Mouse (Mus musculus) bone marrow macrophage, adult 2 months (primary cell): ENCODE results near the gene Cyp8b1. TPM values are rescaled to one million over a fixed set of nuclear protein-coding genes. Genes with fewer than 3 reads are reported as not detected.

Experiments
- H3K27ac ChIP-seq: 2 replicates; pipeline ENCODE4 v1.5.1; 2012; ENCODE audit warnings: low read depth, low read length; ENCODE audit not compliant: insufficient read depth
- H3K4me1 ChIP-seq: 2 replicates; pipeline ENCODE4 v1.6.1; 2012; ENCODE audit warnings: low read length; ENCODE audit not compliant: control insufficient read depth, insufficient read depth
- H3K4me3 ChIP-seq: 2 replicates; pipeline ENCODE4 v1.5.1; 2012; ENCODE audit warnings: mild to moderate bottlenecking, low read length, moderate library complexity; ENCODE audit not compliant: insufficient read depth
- CTCF ChIP-seq: IDR thresholded peaks from 2 replicates; pipeline ENCODE4 v1.5.1; 2012; ENCODE audit warnings: low read depth, mild to moderate bottlenecking, low read length, moderate library complexity
- POLR2A ChIP-seq: IDR thresholded peaks from 2 replicates; pipeline ENCODE4 v1.6.1; 2012; ENCODE audit warnings: mild to moderate bottlenecking, low read depth, low read length, borderline replicate concordance
- polyA plus RNA-seq: library from polyadenylated mRNA; stranded (reverse); fragments of >200 nt; gene quantifications from 2 replicates; pipeline ENCODE4 v1.2.4, GENCODE M21; 2012; ENCODE audit not compliant: missing spikeins, insufficient read depth, insufficient read length

Gene Cyp8b1
- polyA plus RNA-seq, 1 experiment, result not detected

DNA sequence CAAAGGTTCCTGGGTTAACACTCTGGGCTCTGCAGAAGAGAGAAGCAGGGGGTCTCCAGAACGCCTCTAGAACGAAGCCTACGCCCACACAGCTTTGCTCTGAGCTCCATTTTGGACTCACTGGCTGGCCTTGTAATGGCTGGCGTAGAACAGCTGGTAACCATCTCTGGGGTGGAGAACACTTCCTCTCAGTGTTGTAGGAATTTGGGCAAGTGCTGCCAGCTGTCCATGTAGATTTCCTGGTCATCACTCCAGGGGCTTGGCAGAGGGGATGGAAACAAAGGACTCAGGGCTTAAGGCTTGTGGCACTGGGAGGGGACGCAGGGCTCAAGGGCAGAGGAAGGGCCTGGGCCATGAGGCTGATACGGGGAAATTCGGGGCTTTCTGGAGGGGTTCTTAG, 21.7 kb downstream of the Cyp8b1 start:
- Histone ChIP-seq H3K4me1 (no peaks in the 10 kb centered on the region), H3K4me3 (no peak overlapping the region), H3K27ac (no peak overlapping the region)
- TF ChIP-seq POLR2A (no peak), CTCF (no peak)

DNA sequence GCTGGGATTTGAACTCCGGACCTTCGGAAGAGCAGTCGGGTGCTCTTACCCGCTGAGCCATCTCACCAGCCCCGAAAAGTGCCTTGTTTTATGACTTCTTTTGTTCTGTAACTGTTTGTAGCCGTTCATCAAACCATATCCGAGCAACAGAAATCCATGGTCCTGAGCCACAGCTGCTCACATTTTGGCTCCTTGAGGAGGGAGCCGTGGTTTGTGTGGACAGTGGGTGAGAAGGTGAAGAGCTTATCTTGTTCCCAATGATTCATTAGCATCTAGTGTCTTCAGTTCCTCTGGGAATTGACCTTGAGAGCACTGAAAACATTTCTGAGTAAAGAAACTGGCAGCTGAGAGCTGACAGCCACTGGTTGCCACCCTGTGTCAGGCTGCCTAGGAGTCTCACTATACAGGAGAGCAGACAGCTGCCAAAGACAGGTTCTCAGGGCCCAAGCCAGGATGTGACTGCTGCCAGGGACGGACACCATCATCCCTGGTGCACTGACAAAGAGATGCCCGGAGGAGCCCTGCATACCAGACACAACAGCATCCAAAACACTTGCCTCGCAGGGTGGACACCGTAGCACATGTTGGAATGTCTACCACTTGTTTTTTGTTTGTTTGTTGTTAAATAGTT, 23.9 kb downstream of the Cyp8b1 start:
- Histone ChIP-seq H3K4me3 (no peak overlapping the region), H3K4me1 (no peaks in the 10 kb centered on the region), H3K27ac (no peak overlapping the region)
- TF ChIP-seq POLR2A (no peak), CTCF (no peak)

- no peak for TF ChIP-seq POLR2A
- TF ChIP-seq CTCF, result no peak
- Histone ChIP-seq H3K27ac (no peak overlapping the region), H3K4me3 (no peak overlapping the region), H3K4me1 (no peaks in the 10 kb centered on the region)
Measured at GRCm38 (mm10) chr9:121891301-121891700, 24.8 kb downstream of the Cyp8b1 start.

DNA sequence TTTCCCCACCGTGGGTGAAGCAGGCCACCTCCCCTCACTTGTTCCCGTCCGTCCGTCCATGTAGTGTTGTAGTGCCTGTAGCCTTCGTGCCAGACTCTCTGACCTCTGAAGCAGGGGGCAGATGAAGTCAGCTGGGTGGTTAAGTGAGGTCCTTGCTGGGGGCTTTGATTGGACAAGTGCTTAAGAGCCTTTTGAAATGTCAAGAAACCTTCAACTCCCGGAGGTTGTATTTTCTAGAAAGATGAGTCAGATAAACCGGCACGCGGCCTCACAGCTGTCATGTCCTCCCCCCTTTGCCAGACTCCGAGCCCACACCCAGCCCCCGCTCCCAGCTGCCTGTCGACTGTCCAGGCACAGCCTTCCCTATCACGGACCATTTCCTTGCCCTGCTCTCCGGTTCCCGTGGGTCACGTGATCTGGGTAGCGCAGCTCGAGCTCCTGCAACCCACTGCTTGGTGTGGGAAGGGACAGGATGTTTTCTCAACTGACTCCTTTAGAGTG, 25.6 kb downstream of the Cyp8b1 start:
- H3K4me3 ChIP-seq, result no peak overlapping the region

DNA sequence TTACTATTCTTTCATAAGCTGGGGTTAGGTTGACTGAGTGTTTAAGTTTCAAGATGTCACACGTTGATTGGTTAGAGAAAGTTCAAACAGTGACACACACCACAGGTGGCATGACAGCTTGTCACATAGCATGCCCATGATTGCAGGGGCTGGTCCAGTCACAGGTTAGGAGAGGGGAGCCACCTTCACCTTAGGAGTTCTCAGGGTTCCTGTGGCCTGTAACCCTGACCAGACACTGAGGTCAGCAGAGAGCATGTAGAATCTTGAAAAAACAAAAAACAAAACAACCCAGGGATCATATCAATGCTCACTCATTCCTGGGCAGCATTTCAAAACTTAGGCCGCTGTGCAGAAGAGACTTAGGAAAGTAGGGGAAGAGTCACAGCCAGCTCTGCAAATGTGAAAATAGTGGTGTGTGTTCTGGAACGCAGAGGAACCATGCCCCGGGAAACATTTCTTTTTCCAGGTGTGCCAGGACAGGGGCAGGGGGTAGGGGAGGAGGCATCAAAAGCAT, 26.1 kb downstream of the Cyp8b1 start:
- H3K4me3 ChIP-seq, result no peak overlapping the region
- TF ChIP-seq CTCF (no peak), POLR2A (no peak)
- H3K27ac ChIP-seq, result no peak overlapping the region
- no peaks in the 10 kb centered on the region for H3K4me1 ChIP-seq

More for the DNA sequence above, 25.6 kb downstream of the Cyp8b1 start:
- TF ChIP-seq POLR2A (no peak), CTCF (no peak)
- no peak overlapping the region for H3K27ac ChIP-seq
- H3K4me1 ChIP-seq, result no peaks in the 10 kb centered on the region

GRCm38 (mm10) chr9:121882015-121882457, 34.1 kb downstream of the Cyp8b1 start:
- Histone ChIP-seq H3K4me3 (no peak overlapping the region), H3K4me1 (no peaks in the 10 kb centered on the region), H3K27ac (no peak overlapping the region)
- TF ChIP-seq CTCF, result no peak

DNA sequence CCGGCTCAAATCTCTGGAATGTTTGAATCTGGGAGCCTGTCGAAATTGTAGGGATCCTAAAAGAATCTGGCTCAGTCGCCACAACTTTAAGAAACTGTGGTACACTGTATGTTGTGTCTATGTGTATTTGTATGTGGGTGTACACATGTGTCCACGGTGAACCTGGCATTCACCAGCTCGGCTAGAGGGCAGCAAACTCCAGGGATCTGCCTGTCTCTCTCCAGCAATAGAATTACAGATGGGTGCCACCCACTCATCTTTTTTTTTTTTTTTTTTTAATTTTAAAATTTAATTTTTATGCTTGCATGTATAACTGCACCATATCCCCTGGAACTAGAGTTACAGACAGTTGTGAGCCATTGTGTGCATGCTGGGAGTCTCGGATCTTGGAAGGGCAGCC, 34.8 kb downstream of the Cyp8b1 start:
- TF ChIP-seq POLR2A, result no peak
- no peak for TF ChIP-seq CTCF
- no peak overlapping the region for H3K27ac ChIP-seq
- H3K4me1 ChIP-seq, result no peaks in the 10 kb centered on the region
- H3K4me3 ChIP-seq, result no peak overlapping the region

GRCm38 (mm10) chr9:121880840-121881239, 35.3 kb downstream of the Cyp8b1 start:
- Histone ChIP-seq H3K27ac (no peak overlapping the region), H3K4me3 (no peak overlapping the region), H3K4me1 (no peaks in the 10 kb centered on the region)
- no peak for TF ChIP-seq POLR2A
- TF ChIP-seq CTCF, result peak; percentile 62

DNA sequence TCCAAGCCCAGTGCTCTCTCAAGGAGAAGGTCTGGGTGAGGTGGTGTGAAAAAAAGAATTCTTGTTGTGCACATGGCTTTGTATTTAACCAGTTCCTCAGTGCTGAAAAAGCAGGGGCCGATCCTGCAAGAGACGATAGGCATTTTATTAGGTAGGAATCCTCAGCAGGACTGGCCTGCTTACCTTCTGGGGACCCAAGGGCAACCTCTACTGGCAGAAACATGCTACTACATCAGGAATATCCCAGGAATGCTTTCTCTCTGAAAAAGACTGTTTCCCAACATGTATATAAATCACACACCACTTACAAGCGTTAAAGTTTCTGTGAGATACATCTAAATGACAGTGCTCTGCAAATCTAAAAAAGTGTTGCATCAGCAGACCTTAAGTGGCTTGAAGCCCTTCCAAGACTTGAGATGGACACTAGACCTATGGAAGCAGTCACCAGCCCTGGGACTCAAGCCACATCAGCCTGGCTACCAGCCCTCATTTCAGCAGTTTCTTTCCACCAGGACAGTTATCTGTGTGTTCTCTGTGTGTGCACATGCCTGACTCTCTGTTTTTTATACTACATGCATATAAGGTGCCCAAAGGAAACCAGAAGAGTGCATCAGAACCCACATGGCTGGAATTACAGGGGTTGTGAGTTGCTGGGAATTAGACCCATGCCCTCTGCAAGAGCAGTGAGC, 38.9 kb downstream of the Cyp8b1 start:
- Histone ChIP-seq H3K4me3 (no peak overlapping the region), H3K4me1 (no peaks in the 10 kb centered on the region)
- TF ChIP-seq CTCF (0 out of 2 replicates have a peak, but pooled peaks have one; percentile 28), POLR2A (no peak)

DNA sequence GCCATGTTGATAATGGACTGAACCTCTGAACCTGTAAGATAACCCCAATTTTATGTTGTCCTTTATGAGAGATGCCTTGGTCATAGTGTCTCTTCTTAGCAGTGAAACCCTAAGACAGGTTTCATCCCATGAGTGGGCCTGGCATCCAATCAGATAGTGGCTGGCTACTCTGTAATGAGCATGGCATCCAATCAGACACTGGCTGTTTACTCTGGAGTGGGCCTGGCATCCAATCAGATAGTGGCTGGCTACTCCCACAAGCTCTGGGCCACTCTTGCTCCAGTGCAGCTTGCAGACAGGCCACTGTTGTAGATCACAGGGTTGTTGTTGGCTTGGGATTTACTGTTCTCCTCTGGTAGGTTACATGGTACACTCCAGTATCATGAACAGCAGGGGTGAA, 42.5 kb downstream of the Cyp8b1 start:
- Histone ChIP-seq H3K4me1 (no peaks in the 10 kb centered on the region), H3K4me3 (no peak overlapping the region), H3K27ac (no peak overlapping the region)
- no peak for TF ChIP-seq CTCF
- no peak for TF ChIP-seq POLR2A

More for the DNA sequence above, 38.9 kb downstream of the Cyp8b1 start:
- H3K27ac ChIP-seq, result no peak overlapping the region
